Mouse (Mus musculus) cerebellum, adult 2 months (tissue): ENCODE results near the gene Ugt1a5.

ENCODE experiments used
- CTCF ChIP-seq: fragments of 200-500 bp; IDR thresholded peaks from 2 replicates; pipeline ENCODE4 v1.5.1; 2011; ENCODE audit warnings: low read depth, mild to moderate bottlenecking, control low read depth, low read length, moderate library complexity, borderline replicate concordance; ENCODE audit not compliant: insufficient read depth
- POLR2A ChIP-seq: fragments of 200-500 bp; IDR thresholded peaks from 2 replicates; pipeline ENCODE4 v1.6.1; 2011; ENCODE audit warnings: low read length, control low read depth, borderline replicate concordance; ENCODE audit not compliant: insufficient read depth

- TF ChIP-seq CTCF (no peak), POLR2A (no peak)
These were observed 68.8 kb downstream of the Ugt1a5 start for GRCm38 (mm10) chr1:88234646-88235045.
